Mouse (Mus musculus) Muller cell, postnatal 12 days (primary cell): ENCODE results near the gene Psmd9.
A peak's percentile ranks its signal among the peaks of the same experiment; 100 is the strongest.

Experiments
- DNase-seq: peaks from one replicate; pipeline ENCODE4 v3.0.0-alpha.2; 2015; ENCODE audit errors: inconsistent ontology term

Psmd9 gene

DNA sequence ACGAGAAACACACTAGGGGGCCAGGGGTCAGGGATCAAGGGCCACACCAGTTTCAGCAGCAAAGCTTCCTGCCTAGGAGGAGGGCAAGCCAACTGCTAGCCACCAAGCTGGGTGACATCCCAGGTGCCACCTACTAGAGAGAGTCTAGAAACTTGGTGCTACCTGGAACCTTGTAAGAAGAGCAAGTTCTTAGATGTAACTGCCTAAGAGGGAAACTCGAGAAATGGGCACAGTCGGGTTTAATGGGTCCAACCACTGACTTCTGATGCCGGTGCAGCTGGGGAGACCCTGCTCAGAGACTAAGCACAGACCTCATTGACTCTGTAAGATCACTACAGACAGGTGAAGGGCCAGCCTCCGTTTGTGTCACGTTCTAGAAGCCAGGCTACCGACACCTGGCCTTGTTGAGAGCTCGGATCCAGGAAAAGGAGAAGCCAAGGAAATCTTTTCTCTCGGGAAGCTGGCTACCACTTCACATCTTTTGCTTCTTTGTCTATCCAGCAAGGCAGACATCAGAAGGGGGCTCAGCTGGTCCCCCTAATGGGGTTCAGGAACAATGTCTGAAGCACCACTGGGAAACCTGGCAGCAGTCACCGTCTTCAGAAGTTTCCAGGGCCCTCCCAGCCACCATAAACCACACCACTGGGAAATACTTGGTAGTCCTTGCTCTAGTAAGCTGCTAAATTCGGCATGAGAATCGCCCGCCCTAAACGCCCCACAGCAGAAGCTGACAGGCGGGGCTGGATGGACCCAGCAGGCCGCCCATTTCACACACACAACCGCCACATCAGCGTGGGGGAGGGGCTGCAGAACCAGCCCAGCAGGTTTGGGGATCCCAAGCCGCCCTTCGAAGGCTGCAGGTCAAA lies 31.9 kb upstream of the Psmd9 start:
- peak; percentile 90 for DNase-seq

- DNase-seq: no peak
These were observed 31.3 kb upstream of the Psmd9 start for GRCm38 (mm10) chr5:123137910-123138229.

GRCm38 (mm10) chr5:123138230-123138911 lies 30.8 kb upstream of the Psmd9 start:
- peak; percentile 98 for DNase-seq

GRCm38 (mm10) chr5:123138953-123139721 lies 30.1 kb upstream of the Psmd9 start:
- peak; percentile 87 for DNase-seq

GRCm38 (mm10) chr5:123139722-123140627 lies 29.2 kb upstream of the Psmd9 start:
- peak; percentile 48 for DNase-seq

DNA sequence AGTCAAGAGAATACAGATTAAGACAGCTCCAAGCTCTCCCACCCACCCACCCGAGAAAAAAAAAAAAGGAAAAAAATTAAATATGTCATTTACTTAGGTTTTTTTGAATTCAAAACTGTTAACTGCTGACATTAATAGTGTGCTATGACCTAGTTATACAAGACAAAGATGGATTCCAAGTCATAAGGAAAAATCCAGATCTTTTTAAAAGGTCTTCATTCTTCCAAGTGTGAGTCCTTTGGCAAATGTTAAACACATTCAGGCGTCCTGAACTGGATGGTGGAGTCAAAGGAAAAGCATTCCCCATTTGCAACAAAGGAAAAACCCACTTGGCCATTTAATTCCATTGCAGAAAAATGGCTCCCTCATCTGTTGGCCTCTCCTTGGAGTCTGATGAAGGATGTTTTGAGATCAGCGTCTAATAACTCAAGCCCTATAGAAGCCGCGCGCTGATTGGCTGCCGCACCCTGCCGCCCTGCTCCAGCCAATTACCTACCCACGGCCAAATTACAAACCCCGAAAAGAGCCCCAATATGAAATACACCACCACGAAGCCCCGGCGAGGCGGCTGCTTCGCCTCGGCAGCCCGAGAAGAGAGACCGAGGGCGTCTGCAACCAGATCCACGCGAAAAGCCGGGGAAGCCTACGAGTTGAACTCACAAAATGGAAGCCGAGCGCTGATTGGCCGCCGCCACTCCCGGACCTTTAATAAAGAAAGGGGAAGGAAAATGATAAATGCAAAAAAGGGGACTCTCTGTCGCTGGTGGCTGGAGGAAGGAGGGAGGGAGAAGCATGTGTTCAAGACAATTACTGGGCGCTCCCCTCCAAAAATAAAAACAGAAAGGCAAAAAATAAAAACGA lies 28.3 kb upstream of the Psmd9 start:
- DNase-seq: peak; percentile 93

DNA sequence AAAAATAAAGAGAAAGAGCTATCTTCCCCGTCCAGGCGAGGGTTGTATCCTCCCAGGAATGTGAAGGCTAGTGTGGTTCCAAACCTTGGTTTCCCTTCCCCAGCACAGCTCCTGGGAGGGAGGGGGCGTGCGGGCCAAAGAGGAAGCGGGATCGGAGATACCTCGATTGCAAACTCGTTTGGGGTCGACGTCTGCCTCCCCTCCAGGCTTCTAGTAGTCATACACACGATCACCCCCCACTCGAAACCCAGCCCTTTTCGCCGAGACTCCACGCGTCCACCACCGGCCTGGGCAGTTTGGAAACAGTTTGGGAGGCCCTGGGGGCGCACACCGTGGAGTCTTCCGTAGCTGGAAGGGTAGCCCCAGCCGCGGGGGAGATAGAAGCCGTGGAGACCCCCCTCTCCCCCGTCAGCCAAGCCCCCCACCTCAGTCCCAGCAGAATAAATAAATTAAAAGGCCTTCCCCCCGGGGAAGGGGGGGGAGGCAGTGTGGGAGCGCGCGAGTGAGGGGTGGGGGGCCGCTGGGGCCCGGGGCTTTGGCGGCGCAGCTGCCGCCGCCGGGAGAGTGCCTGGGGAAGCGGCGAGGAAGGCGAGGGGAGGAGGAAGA lies 27.6 kb upstream of the Psmd9 start:
- DNase-seq: peak; percentile 77

GRCm38 (mm10) chr5:123142161-123143157 lies 26.8 kb upstream of the Psmd9 start, which contains the start of gene Setd1b:
Setd1b (plus strand) TSS chr5:123142193.
- peak; percentile 56 for DNase-seq

- peak; percentile 59 for DNase-seq
These were observed 25.8 kb upstream of the Psmd9 start for GRCm38 (mm10) chr5:123143251-123143970.

DNA sequence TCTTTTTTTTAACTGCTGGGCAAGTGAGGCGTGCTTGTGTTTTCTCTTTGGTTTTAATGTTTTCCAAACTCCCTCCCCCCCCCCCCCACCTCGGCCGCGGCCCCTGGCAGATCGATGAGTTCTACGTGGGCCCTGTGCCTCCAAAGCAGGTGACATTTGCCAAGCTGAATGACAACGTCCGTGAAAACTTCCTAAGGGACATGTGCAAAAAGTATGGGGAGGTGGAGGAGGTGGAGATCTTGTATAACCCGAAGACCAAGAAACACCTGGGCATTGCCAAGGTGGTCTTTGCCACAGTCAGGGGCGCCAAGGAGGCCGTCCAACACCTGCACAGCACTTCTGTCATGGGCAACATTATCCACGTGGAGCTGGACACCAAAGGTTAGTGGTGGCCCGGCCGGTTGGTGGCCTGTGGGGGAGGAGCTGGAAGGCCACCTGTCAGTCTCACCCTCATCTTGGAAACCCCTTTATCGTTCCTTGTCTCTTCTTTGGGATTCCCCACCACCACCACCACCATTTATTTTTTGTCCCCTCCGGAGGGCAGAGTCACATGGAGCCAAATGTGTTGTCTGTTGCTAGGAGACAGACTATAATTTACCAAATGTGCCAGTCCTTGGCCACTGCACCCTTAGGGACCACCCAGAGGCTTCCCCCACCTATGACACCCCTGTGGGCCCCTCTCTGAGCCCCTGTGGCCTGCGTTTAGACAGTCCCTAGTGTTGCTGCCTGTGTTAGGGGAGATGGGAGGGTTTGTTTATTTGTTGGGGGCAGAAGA lies 25.1 kb upstream of the Psmd9 start:
- peak; percentile 35 for DNase-seq

- DNase-seq: peak; percentile 12
These were observed 24.2 kb upstream of the Psmd9 start for GRCm38 (mm10) chr5:123144746-123145590.

DNA sequence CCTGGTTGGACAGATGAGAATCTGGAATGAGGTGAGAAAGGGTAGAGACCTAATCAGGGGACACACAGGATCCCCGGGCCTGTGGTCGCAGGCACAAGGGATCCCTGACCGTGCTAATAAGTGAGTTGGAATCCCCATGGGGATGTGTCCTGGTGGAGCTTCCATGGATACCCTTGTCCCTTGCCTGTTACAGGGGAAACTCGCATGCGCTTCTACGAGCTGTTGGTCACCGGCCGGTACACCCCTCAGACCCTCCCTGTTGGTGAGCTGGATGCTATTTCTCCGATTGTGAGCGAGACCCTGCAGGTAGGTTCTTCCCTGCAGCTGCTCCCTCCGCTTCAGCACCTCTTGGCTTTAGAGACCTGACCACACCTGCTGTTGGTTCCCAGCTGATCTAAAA lies 22.9 kb upstream of the Psmd9 start:
- no peak for DNase-seq

GRCm38 (mm10) chr5:123147569-123147968 lies 21.6 kb upstream of the Psmd9 start:
- no peak for DNase-seq

GRCm38 (mm10) chr5:123148073-123148722 lies 21.0 kb upstream of the Psmd9 start:
- no peak for DNase-seq
